Mouse (Mus musculus): ENCODE data around the gene Grhl1.

- TF ChIP-seq CTCF (conservative IDR thresholded peaks at IDR 0.05; ENCODE audit: low read length) (no peak), NANOG (IDR thresholded peaks at IDR 0.05; ENCODE audit: borderline replicate concordance, low read length) (no peak)
These were observed 55.1 kb downstream of the Grhl1 start for GRCm38 (mm10) chr12:24627215-24627614.
